Mouse (Mus musculus) stomach, postnatal 0 days (tissue): ENCODE data around the gene Trabd2b. TPM values are rescaled to one million over a fixed set of nuclear protein-coding genes. Genes with fewer than 3 reads are reported as not detected.

Experiments used
- ATAC-seq: fragments of 200-750 bp; cut with Nextera tagmentation; 2 replicates; pipeline ENCODE4 v1.8.0; 2017; ENCODE audit not compliant: low FRiP score, low TSS enrichment
- DNase-seq: peaks from one replicate; pipeline ENCODE4 v3.0.0-alpha.2; 2016; ENCODE audit warnings: low spot score
- H3K27ac ChIP-seq: fragments of 300-500 bp; sonication (generic); replicated peaks from 2 replicates; pipeline ENCODE4 v1.5.1; 2014; ENCODE audit warnings: mild to moderate bottlenecking, control low read depth
- H3K27me3 ChIP-seq: fragments of 300-500 bp; sonication (generic); 2 replicates; pipeline ENCODE4 v1.6.1; 2014; ENCODE audit warnings: low read length; ENCODE audit not compliant: control insufficient read depth, insufficient read depth
- H3K36me3 ChIP-seq: fragments of 300-500 bp; sonication (generic); 2 replicates; pipeline ENCODE4 v1.6.1; 2014; ENCODE audit warnings: low read length, mixed read lengths; ENCODE audit not compliant: control insufficient read depth, insufficient read depth
- H3K4me1 ChIP-seq: fragments of 300-500 bp; sonication (generic); replicated peaks from 2 replicates; pipeline ENCODE4 v1.6.1; 2014; ENCODE audit warnings: antibody characterized with exemption; ENCODE audit not compliant: control insufficient read depth, insufficient read depth
- H3K4me2 ChIP-seq: fragments of 300-500 bp; sonication (generic); replicated peaks from 2 replicates; pipeline ENCODE4 v1.6.1; 2014; ENCODE audit warnings: low read depth, mild to moderate bottlenecking, control low read depth, moderate library complexity
- H3K4me3 ChIP-seq: fragments of 300-500 bp; sonication (generic); 2 replicates; pipeline ENCODE4 v1.5.1; 2014; ENCODE audit warnings: low read depth, low read length, control low read depth
- H3K9ac ChIP-seq: fragments of 300-500 bp; sonication (generic); 2 replicates; pipeline ENCODE4 v1.6.1; 2014; ENCODE audit warnings: mild to moderate bottlenecking, low read length, control low read depth, mixed read lengths
- H3K9me3 ChIP-seq: fragments of 300-500 bp; sonication (generic); 2 replicates; pipeline ENCODE4 v1.6.1; 2016; ENCODE audit warnings: low read length; ENCODE audit not compliant: control insufficient read depth
- CTCF ChIP-seq: IDR thresholded peaks from 2 replicates; pipeline ENCODE4 v1.5.1; 2016; ENCODE audit warnings: antibody characterized with exemption, low read depth, mild to moderate bottlenecking, moderate library complexity
- EP300 ChIP-seq: optimal IDR thresholded peaks from 2 replicates; pipeline ENCODE3; 2016; ENCODE audit warnings: antibody characterized with exemption
- WGBS: fragments of 180-500 bp; shearing (Covaris S2); extraction: QIAGEN DNeasy Blood & Tissue Kit; methylation state at CpG from one replicate; pipeline ENCODE4 v1.1.7; 2014; 5-methylcytosine and 5-hydroxymethylcytosine counted together
- polyA plus RNA-seq: library from polyadenylated mRNA; unstranded; fragments of >200 nt; fragmentation: Nextera tagmentation; extraction: Ambion mirVana; gene quantifications from 2 replicates; pipeline ENCODE4 v1.2.1, GENCODE M21; 2015

The Trabd2b gene
- polyA plus RNA-seq, 1 experiment from 2014 or later, result 0.61 TPM

- no peak overlapping the region for H3K9ac ChIP-seq
- peak; percentile 21 for DNase-seq
- peak; percentile 85 for ATAC-seq
Observed at GRCm38 (mm10) chr4:114578153-114578950, 171.8 kb downstream of the Trabd2b start.

GRCm38 (mm10) chr4:114583546-114584144 lies 177.1 kb downstream of the Trabd2b start:
- H3K9ac ChIP-seq, result no peak overlapping the region
- no peak overlapping the region for H3K4me2 ChIP-seq
- WGBS, result 65% methylated on average over 2 of the region's 2 CpGs
- H3K9me3 ChIP-seq, result no peaks in the 10 kb centered on the region
- DNase-seq (no peak), ATAC-seq (no peak)
- no peak for TF ChIP-seq EP300
- no peak for TF ChIP-seq CTCF
- no peaks in the 10 kb centered on the region for H3K36me3 ChIP-seq
- no peak overlapping the region for H3K27ac ChIP-seq
- no peaks in the 10 kb centered on the region for H3K4me1 ChIP-seq
- no peaks in the 10 kb centered on the region for H3K27me3 ChIP-seq
- no peak overlapping the region for H3K4me3 ChIP-seq

More at GRCm38 (mm10) chr4:114578153-114578950, 171.8 kb downstream of the Trabd2b start:
- no peak overlapping the region for H3K4me3 ChIP-seq
- H3K4me2 ChIP-seq, result no peak overlapping the region
- H3K4me1 ChIP-seq, result no peaks in the 10 kb centered on the region; the same call in 1 of the 2 replicates
- no peak overlapping the region for H3K27ac ChIP-seq
- no peaks in the 10 kb centered on the region for H3K9me3 ChIP-seq
- 40% methylated on average over 12 of the region's 12 CpGs for WGBS
- TF ChIP-seq CTCF (no peak), EP300 (no peak)
- H3K27me3 ChIP-seq, result no peaks in the 10 kb centered on the region
- H3K36me3 ChIP-seq, result no peaks in the 10 kb centered on the region

GRCm38 (mm10) chr4:114584686-114585085 lies 178.2 kb downstream of the Trabd2b start:
- WGBS, result 65% methylated on average over 1 of the region's 1 CpGs
- Histone ChIP-seq H3K27ac (no peak overlapping the region), H3K9me3 (no peaks in the 10 kb centered on the region), H3K9ac (no peak overlapping the region), H3K4me3 (no peak overlapping the region), H3K4me1 (no peaks in the 10 kb centered on the region), H3K4me2 (no peak overlapping the region), H3K36me3 (no peaks in the 10 kb centered on the region), H3K27me3 (no peaks in the 10 kb centered on the region)
- ATAC-seq (no peak), DNase-seq (no peak)
- TF ChIP-seq CTCF (no peak), EP300 (no peak)

- Histone ChIP-seq H3K4me2 (no peak overlapping the region), H3K27ac (no peak overlapping the region), H3K4me1 (peaks cover 3% of the 10 kb centered on the region; the same call in 1 of the 2 replicates), H3K4me3 (no peak overlapping the region), H3K27me3 (no peaks in the 10 kb centered on the region), H3K36me3 (no peaks in the 10 kb centered on the region), H3K9ac (no peak overlapping the region), H3K9me3 (no peaks in the 10 kb centered on the region)
- 53% methylated on average over 13 of the region's 13 CpGs for WGBS
- TF ChIP-seq CTCF (no peak), EP300 (no peak)
- DNase-seq (no peak), ATAC-seq (no peak)
Observed at GRCm38 (mm10) chr4:114593554-114594215, 187.2 kb downstream of the Trabd2b start.

GRCm38 (mm10) chr4:114595188-114595701 lies 188.7 kb downstream of the Trabd2b start:
- ATAC-seq, result peak; percentile 32; the same call in 1 of the 2 replicates
- no peak overlapping the region for H3K4me3 ChIP-seq

More at GRCm38 (mm10) chr4:114595188-114595701, 188.7 kb downstream of the Trabd2b start:
- TF ChIP-seq EP300 (no peak), CTCF (no peak)
- Histone ChIP-seq H3K4me1 (peaks cover 3% of the 10 kb centered on the region; the same call in 1 of the 2 replicates), H3K9me3 (no peaks in the 10 kb centered on the region), H3K27ac (no peak overlapping the region), H3K4me2 (no peak overlapping the region), H3K36me3 (no peaks in the 10 kb centered on the region), H3K9ac (no peak overlapping the region), H3K27me3 (no peaks in the 10 kb centered on the region)
- 29% methylated on average over 2 of the region's 2 CpGs for WGBS
- no peak for DNase-seq
